Mouse (Mus musculus): ENCODE results near the gene Olfr478. TPM values are rescaled to one million over a fixed set of nuclear protein-coding genes. Genes with fewer than 3 reads are reported as not detected.
"Not testable (repeated sequence)": the region's sequence is repeated elsewhere in the genome, so short reads cannot be mapped to it uniquely, and the experiment has no call there.

Gene Olfr478
- total RNA-seq (2021): not detected
- long read RNA-seq, experiment 1: 0 reads
- long read RNA-seq, experiment 2: 0 reads

DNA sequence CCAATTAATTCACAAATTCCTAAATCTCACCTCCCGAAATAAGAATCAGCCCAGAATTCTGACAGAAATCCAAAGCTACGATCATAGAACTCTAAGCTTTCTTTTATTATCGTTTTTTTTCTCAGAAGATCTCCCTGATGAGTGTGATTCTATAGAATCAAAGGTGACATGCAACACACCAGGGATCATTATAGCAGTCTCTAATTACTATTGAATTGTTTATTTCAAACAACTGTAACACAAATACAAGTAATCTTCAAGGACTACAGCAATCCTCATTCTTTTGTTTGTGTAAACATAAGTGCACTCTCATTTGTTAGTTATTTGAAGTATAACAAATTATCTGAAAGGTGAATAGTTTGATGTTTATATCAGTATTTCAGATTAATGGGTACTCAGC is at the start of gene Olfr478:
Gene Olfr478 (minus strand): TSS at position 101 of the 400 bp plus-strand sequence.
- intact Hi-C loops (cut with DNase I): no loop called here
- DNase-seq (ENCODE audit: low spot score in 2 of 2): no peak

DNA sequence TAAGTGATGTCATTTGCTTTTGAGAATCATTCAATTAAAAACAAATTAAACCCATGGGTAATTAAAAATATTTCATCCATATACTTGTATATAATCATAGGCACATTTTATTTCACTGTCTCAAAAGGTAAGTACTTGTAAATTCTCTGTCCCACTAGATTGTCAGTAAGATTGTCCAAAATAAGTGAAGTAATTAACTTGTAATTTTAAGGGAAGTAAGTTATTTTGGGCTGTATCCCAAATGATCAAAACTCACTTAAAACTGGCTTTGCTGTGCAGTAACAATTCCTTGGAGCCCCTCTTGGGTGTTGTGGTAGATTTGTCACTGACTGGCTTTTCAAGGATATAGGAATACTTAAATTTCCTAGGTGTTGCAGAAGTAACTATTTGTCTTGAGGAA is 45.8 kb upstream of the Olfr478 start, which contains the start of gene Olfr481:
Gene Olfr481 (plus strand): TSS at position 301 of the 400 bp plus-strand sequence.
- intact Hi-C loops (cut with DNase I): no loop called here
- DNase-seq (ENCODE audit: low spot score in 2 of 2): no peak

GRCm38 (mm10) chr7:108067246-108067645 is 33.5 kb upstream of the Olfr478 start, which contains the start of gene Olfr480:
Gene Olfr480 (minus strand): TSS chr7:108067346.
- DNase-seq (ENCODE audit: low spot score in 2 of 2): no peak
- intact Hi-C loops (cut with DNase I): no loop called here

DNA sequence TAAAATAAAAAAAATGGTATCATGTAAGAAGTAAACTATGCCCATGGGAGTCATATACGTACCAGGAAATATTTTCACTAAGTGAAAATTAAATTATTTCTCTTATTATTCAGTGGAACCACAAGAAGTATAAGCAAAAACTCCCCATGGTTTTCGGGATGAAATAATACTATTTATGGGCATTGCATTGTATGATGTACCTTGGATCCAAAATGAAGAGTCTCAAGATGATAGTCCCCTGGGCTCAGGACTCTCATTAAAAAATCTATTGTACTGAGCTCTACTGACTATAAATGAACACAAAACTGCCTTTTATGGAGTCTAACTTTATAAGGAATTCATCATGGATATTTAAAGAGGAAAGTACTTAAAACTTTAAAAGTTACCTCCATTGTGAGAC is 16.6 kb upstream of the Olfr478 start, which contains the start of gene Olfr479:
Gene Olfr479 (plus strand): TSS at position 301 of the 400 bp plus-strand sequence.
- intact Hi-C loops (cut with DNase I): no loop called here
- no peak for DNase-seq (ENCODE audit: low spot score in 2 of 2)

- DNase-seq (ENCODE audit: low spot score in 2 of 2); intact Hi-C loops (cut with DNase I): not testable (repeated sequence)
Observed at GRCm38 (mm10) chr7:108014256-108014655, 19.5 kb downstream of the Olfr478 start.

- DNase-seq (ENCODE audit: low spot score in 2 of 2): no peak
- intact Hi-C loops (cut with DNase I): no loop called here
Observed at GRCm38 (mm10) chr7:107986393-107986792, 47.4 kb downstream of the Olfr478 start, which contains the start of gene Olfr477. Gene Olfr477 (plus strand): TSS chr7:107986693.

Other genes starting within 250 kb of the Olfr478 start
- not detected for gene Ovch2, start 232.8 kb downstream of the Olfr478 start, total RNA-seq (2021)
- gene Olfr467, start 221.7 kb downstream of the Olfr478 start, total RNA-seq (2021): not detected
- not detected for gene Olfr469, start 208.4 kb downstream of the Olfr478 start, total RNA-seq (2021)
- not detected for gene Olfr470, start 186.5 kb downstream of the Olfr478 start, total RNA-seq (2021)
- gene Olfr472, start 136.1 kb downstream of the Olfr478 start, total RNA-seq (2021): not detected
- gene Olfr473, start 103.5 kb downstream of the Olfr478 start, total RNA-seq (2021): not detected
- gene Olfr474, start 79.3 kb downstream of the Olfr478 start, total RNA-seq (2021): not detected
- gene Olfr476, start 69.2 kb downstream of the Olfr478 start, total RNA-seq (2021): not detected
- gene Olfr477, start 47.3 kb downstream of the Olfr478 start, total RNA-seq (2021): not detected
- gene Olfr479, start 16.7 kb upstream of the Olfr478 start, total RNA-seq (2021): not detected
- not detected for gene Olfr480, start 33.4 kb upstream of the Olfr478 start, total RNA-seq (2021)
- gene Olfr481, start 45.9 kb upstream of the Olfr478 start, total RNA-seq (2021): not detected
- 1 to 10 TPM; 2.0 to 2.3 TPM for gene Olfr482, start 63.6 kb upstream of the Olfr478 start, total RNA-seq (2021)
- not detected for gene Olfr483, start 66.9 kb upstream of the Olfr478 start, total RNA-seq (2021)
- not detected for gene Olfr484, start 93.5 kb upstream of the Olfr478 start, total RNA-seq (2021)
- gene Olfr485, start 125.9 kb upstream of the Olfr478 start, total RNA-seq (2021): not detected
- not detected for gene Olfr486, start 138.8 kb upstream of the Olfr478 start, total RNA-seq (2021)
- gene Olfr487, start 180.6 kb upstream of the Olfr478 start, total RNA-seq (2021): not detected
- not detected for gene Olfr488, start 224.4 kb upstream of the Olfr478 start, total RNA-seq (2021)

Measured in left cerebral cortex, postnatal 14 days (tissue).